22 mouse cellular contexts compared by ENCODE assay signal in the genomic region with DNA sequence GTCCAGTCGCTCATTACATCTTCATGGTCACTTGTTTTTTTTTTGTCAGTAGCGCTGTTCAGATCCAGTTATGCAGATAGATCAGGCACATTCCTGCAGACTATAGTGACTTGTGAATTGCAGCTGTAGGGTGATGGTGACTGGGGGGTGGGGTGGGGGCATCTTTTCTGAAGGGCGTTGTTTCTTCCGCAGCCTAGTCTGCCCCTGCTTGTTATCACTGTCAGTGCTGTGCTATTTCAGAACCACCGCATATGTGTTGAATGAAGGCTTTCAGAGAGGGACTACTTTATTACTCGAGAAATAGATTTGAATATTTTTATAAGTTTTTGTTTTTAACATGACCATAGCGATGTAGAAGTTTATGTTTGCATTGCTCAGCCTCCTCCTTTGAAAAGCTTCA.
DNase-seq lines count a peak whose midpoint lies in the region; ATAC-seq and TF ChIP-seq lines count a peak whose summit lies in the region.
"Had no signal": no experiment of that assay in that cellular context is flagged by ENCODE, and none has a peak within 500 bp of the region (broad histone marks: within the 10 kb centered on the region; RNA-seq: fewer than 3 reads in every experiment).

No protein-coding gene starts in this region.

- H3K4me2 ChIP-seq in forebrain, embryonic 16.5 days (ENCODE audit: low read length): no peak overlapping the region
- H3K4me2 ChIP-seq in forebrain, embryonic 12.5 days: no peak overlapping the region
- peak overlapping the region; percentile 33 for H3K4me2 ChIP-seq in heart, embryonic 13.5 days
- 0 out of 2 replicates have a peak overlapping the region, but pooled peaks have one; percentile 13 for H3K4me2 ChIP-seq in heart, postnatal 0 days (ENCODE audit: low read depth, low read length)
- no peak overlapping the region for H3K4me2 ChIP-seq in midbrain, embryonic 14.5 days (ENCODE audit: low read length)
- no peak overlapping the region for H3K4me2 ChIP-seq in midbrain, postnatal 0 days (ENCODE audit: low read depth, low read length, poor library complexity, severe bottlenecking)
- H3K4me2 ChIP-seq: embryonic facial prominence, embryonic 15.5 days; hindbrain, embryonic 14.5 days; intestine, embryonic 15.5 days had no signal

- ATAC-seq in forebrain, embryonic 16.5 days: no peak
- ATAC-seq in forebrain, embryonic 12.5 days (ENCODE audit: low FRiP score): no peak
- no peak for ATAC-seq in heart, embryonic 13.5 days (ENCODE audit: extremely low read depth, insufficient number of reproducible peaks, low FRiP score, low TSS enrichment)
- ATAC-seq in heart, postnatal 0 days (ENCODE audit: insufficient read depth, low read depth): peak; percentile 42; the same call in 1 of the 2 replicates
- ATAC-seq in midbrain, embryonic 14.5 days (ENCODE audit: low FRiP score, low TSS enrichment): no peak
- ATAC-seq in midbrain, postnatal 0 days (ENCODE audit: low FRiP score): no peak
- ATAC-seq: intestine, embryonic 15.5 days had no signal

- TF ChIP-seq CTCF in heart, postnatal 0 days (IDR thresholded peaks at IDR 0.05; ENCODE audit: low read depth): no peak
- TF ChIP-seq CTCF in midbrain, postnatal 0 days (IDR thresholded peaks at IDR 0.05): no peak

- no peaks in the 10 kb centered on the region for H3K9me3 ChIP-seq in forebrain, embryonic 16.5 days (ENCODE audit: control insufficient read depth, low read length)
- no peaks in the 10 kb centered on the region for H3K9me3 ChIP-seq in forebrain, embryonic 12.5 days
- H3K9me3 ChIP-seq in heart, embryonic 13.5 days: no peaks in the 10 kb centered on the region
- H3K9me3 ChIP-seq in heart, postnatal 0 days (replicated peaks; ENCODE audit: control insufficient read depth, low read length): no peaks in the 10 kb centered on the region
- H3K9me3 ChIP-seq in midbrain, embryonic 14.5 days (ENCODE audit: control insufficient read depth, low read length): no peaks in the 10 kb centered on the region
- no peaks in the 10 kb centered on the region for H3K9me3 ChIP-seq in midbrain, postnatal 0 days (ENCODE audit: low read length)
- H3K9me3 ChIP-seq: embryonic facial prominence, embryonic 15.5 days; forebrain, embryonic 10.5 days; hindbrain, embryonic 10.5 days; intestine, embryonic 15.5 days had no signal

- H3K36me3 ChIP-seq in forebrain, embryonic 16.5 days (ENCODE audit: control insufficient read depth, insufficient read depth): no peaks in the 10 kb centered on the region
- no peaks in the 10 kb centered on the region; the same call in 1 of the 2 replicates for H3K36me3 ChIP-seq in forebrain, embryonic 12.5 days (replicated peaks)
- H3K36me3 ChIP-seq in heart, embryonic 13.5 days: no peaks in the 10 kb centered on the region
- no peaks in the 10 kb centered on the region for H3K36me3 ChIP-seq in heart, postnatal 0 days (replicated peaks; ENCODE audit: control insufficient read depth, insufficient read depth, low read length)
- H3K36me3 ChIP-seq in midbrain, embryonic 14.5 days (ENCODE audit: control insufficient read depth, insufficient read depth, low read length): no peaks in the 10 kb centered on the region
- no peaks in the 10 kb centered on the region for H3K36me3 ChIP-seq in midbrain, postnatal 0 days (ENCODE audit: insufficient read depth, low read length)
- H3K36me3 ChIP-seq: embryonic facial prominence, embryonic 15.5 days; intestine, embryonic 15.5 days had no signal

- H3K4me3 ChIP-seq in forebrain, embryonic 16.5 days (replicated peaks; ENCODE audit: low read length): no peak overlapping the region
- H3K4me3 ChIP-seq in forebrain, embryonic 12.5 days (replicated peaks): no peak overlapping the region
- H3K4me3 ChIP-seq in heart, embryonic 13.5 days: no peak overlapping the region
- H3K4me3 ChIP-seq in heart, postnatal 0 days (ENCODE audit: low read depth, low read length): no peak overlapping the region
- H3K4me3 ChIP-seq in midbrain, embryonic 14.5 days (replicated peaks; ENCODE audit: low read depth, low read length): no peak overlapping the region
- no peak overlapping the region for H3K4me3 ChIP-seq in midbrain, postnatal 0 days (ENCODE audit: low read depth, low read length)
- H3K4me3 ChIP-seq: embryonic facial prominence, embryonic 15.5 days; erythroblast, embryonic 14.5 days; forebrain, embryonic 10.5 days; gastrocnemius, adult 2 months; hindbrain, embryonic 10.5 days; intestine, embryonic 15.5 days had no signal

- peaks cover 32% of the 10 kb centered on the region for H3K4me1 ChIP-seq in forebrain, embryonic 16.5 days (replicated peaks; ENCODE audit: control insufficient read depth, insufficient read depth, low read length)
- peaks cover 60% of the 10 kb centered on the region for H3K4me1 ChIP-seq in forebrain, embryonic 12.5 days
- peaks cover 86% of the 10 kb centered on the region for H3K4me1 ChIP-seq in heart, embryonic 13.5 days
- peaks cover 45% of the 10 kb centered on the region for H3K4me1 ChIP-seq in heart, postnatal 0 days (ENCODE audit: control insufficient read depth, insufficient read depth)
- H3K4me1 ChIP-seq in midbrain, embryonic 14.5 days (ENCODE audit: control insufficient read depth, insufficient read depth, low read length): peaks cover 47% of the 10 kb centered on the region
- peaks cover 6% of the 10 kb centered on the region; the same call in 1 of the 2 replicates for H3K4me1 ChIP-seq in midbrain, postnatal 0 days (ENCODE audit: insufficient read depth, low read length)
- H3K4me1 ChIP-seq: embryonic facial prominence, embryonic 15.5 days; intestine, embryonic 15.5 days had no signal

- H3K27me3 ChIP-seq in forebrain, embryonic 16.5 days (replicated peaks; ENCODE audit: control insufficient read depth, insufficient read depth, low read length): no peaks in the 10 kb centered on the region
- no peaks in the 10 kb centered on the region for H3K27me3 ChIP-seq in forebrain, embryonic 12.5 days
- no peaks in the 10 kb centered on the region for H3K27me3 ChIP-seq in heart, embryonic 13.5 days (replicated peaks)
- no peaks in the 10 kb centered on the region for H3K27me3 ChIP-seq in heart, postnatal 0 days (ENCODE audit: control insufficient read depth, insufficient read depth, low read length)
- H3K27me3 ChIP-seq in midbrain, embryonic 14.5 days (ENCODE audit: control insufficient read depth, insufficient read depth, low read length): no peaks in the 10 kb centered on the region
- no peaks in the 10 kb centered on the region for H3K27me3 ChIP-seq in midbrain, postnatal 0 days (ENCODE audit: insufficient read depth, low read length)
- H3K27me3 ChIP-seq: embryonic facial prominence, embryonic 15.5 days; intestine, embryonic 15.5 days had no signal

- 0 out of 2 replicates have a peak overlapping the region, but pooled peaks have one; percentile 16 for H3K27ac ChIP-seq in forebrain, embryonic 16.5 days (ENCODE audit: low read length)
- no peak overlapping the region for H3K27ac ChIP-seq in forebrain, embryonic 12.5 days
- H3K27ac ChIP-seq in heart, embryonic 13.5 days (replicated peaks): peak overlapping the region; percentile 90
- peak overlapping the region; percentile 92 for H3K27ac ChIP-seq in heart, postnatal 0 days (ENCODE audit: low read depth)
- 0 out of 2 replicates have a peak overlapping the region, but pooled peaks have one; percentile 9 for H3K27ac ChIP-seq in midbrain, embryonic 14.5 days (replicated peaks; ENCODE audit: low read depth, low read length)
- H3K27ac ChIP-seq in midbrain, postnatal 0 days (ENCODE audit: low read depth, low read length): no peak overlapping the region
- H3K27ac ChIP-seq: embryonic facial prominence, embryonic 15.5 days; forebrain, embryonic 10.5 days; gastrocnemius, adult 2 months; hindbrain, embryonic 10.5 days; hindbrain, embryonic 14.5 days; intestine, embryonic 15.5 days had no signal

- no peak for DNase-seq in heart, postnatal 36 days
- DNase-seq in heart, postnatal 0 days (ENCODE audit: low spot score): peak; percentile 50
- DNase-seq in heart, postnatal 25 days (ENCODE audit: low spot score): no peak
- DNase-seq in midbrain, embryonic 14.5 days: no peak
- no peak for DNase-seq in midbrain, postnatal 0 days (ENCODE audit: low spot score)
- DNase-seq: adrenal gland, postnatal 10 days; cerebellum, adult 11 months; cerebellum, adult 8-10 months; cerebellum, postnatal 14 days; embryo, embryonic 11 days; gastrocnemius, adult 2 months; gastrocnemius, postnatal 25 days; kidney, adult 18-20 months had no signal

- TF ChIP-seq EP300 in heart, postnatal 0 days (IDR thresholded peaks at IDR 0.05; ENCODE audit: low read depth): no peak

- 79% methylated on average over 7 of the region's 7 CpGs for WGBS in forebrain, embryonic 16.5 days
- WGBS in forebrain, embryonic 12.5 days: 81% methylated on average over 7 of the region's 7 CpGs
- WGBS in heart, embryonic 13.5 days: 26% methylated on average over 7 of the region's 7 CpGs
- 32% methylated on average over 7 of the region's 7 CpGs for WGBS in heart, postnatal 0 days
- 88% methylated on average over 7 of the region's 7 CpGs for WGBS in midbrain, embryonic 14.5 days
- 77% methylated on average over 7 of the region's 7 CpGs for WGBS in midbrain, postnatal 0 days

- H3K9ac ChIP-seq in forebrain, embryonic 16.5 days (replicated peaks; ENCODE audit: low read depth, low read length): no peak overlapping the region
- H3K9ac ChIP-seq in forebrain, embryonic 12.5 days: no peak overlapping the region
- H3K9ac ChIP-seq in heart, embryonic 13.5 days: no peak overlapping the region
- no peak overlapping the region for H3K9ac ChIP-seq in heart, postnatal 0 days (replicated peaks; ENCODE audit: low read depth, low read length)
- no peak overlapping the region for H3K9ac ChIP-seq in midbrain, embryonic 14.5 days (replicated peaks; ENCODE audit: low read length)
- no peak overlapping the region for H3K9ac ChIP-seq in midbrain, postnatal 0 days (replicated peaks; ENCODE audit: low read length, poor library complexity, severe bottlenecking)
- H3K9ac ChIP-seq: embryonic facial prominence, embryonic 15.5 days; hindbrain, embryonic 14.5 days; intestine, embryonic 15.5 days had no signal

- intact Hi-C loops in heart, postnatal 36 days (cut with DNase I): no loop called here
- intact Hi-C loops in heart, postnatal 25 days (cut with DNase I): no loop called here

Comparison
In these comparisons a context has a peak if more than half of its experiments do, and no peak if none do; other contexts are left out.
1. H3K27ac ChIP-seq: peak in forebrain, embryonic 16.5 days (single experiment), heart, embryonic 13.5 days (single experiment), heart, postnatal 0 days (single experiment) and midbrain, embryonic 14.5 days (single experiment); none in forebrain, embryonic 12.5 days (single experiment) and midbrain, postnatal 0 days (single experiment).
2. H3K4me2 ChIP-seq: peak in heart, embryonic 13.5 days (single experiment) and heart, postnatal 0 days (single experiment); none in forebrain, embryonic 16.5 days (single experiment), forebrain, embryonic 12.5 days (single experiment), midbrain, embryonic 14.5 days (single experiment) and midbrain, postnatal 0 days (single experiment).